Mouse (Mus musculus) myocyte (in vitro differentiated cells): ENCODE data around the gene Clec1b. TPM values are rescaled to one million over a fixed set of nuclear protein-coding genes. Genes with fewer than 3 reads are reported as not detected.

ENCODE experiments used
- H3K27me3 ChIP-seq: one replicate; pipeline ENCODE4 v1.6.1; 2011; ENCODE audit not compliant: control insufficient read depth, insufficient read depth, insufficient read length
- H3K36me3 ChIP-seq: one replicate; pipeline ENCODE4 v1.6.1; 2011; ENCODE audit not compliant: control insufficient read depth, insufficient read depth
- H3K4me2 ChIP-seq: one replicate; pipeline ENCODE4 v1.6.1; 2011; ENCODE audit warnings: low read depth, control low read depth
- H3K4me3 ChIP-seq: one replicate; pipeline ENCODE4 v1.5.1; 2011; ENCODE audit warnings: mild to moderate bottlenecking, control low read depth, moderate library complexity
- H3K79me2 ChIP-seq: one replicate; pipeline ENCODE4 v1.6.1; 2011; ENCODE audit not compliant: control insufficient read depth, insufficient read depth
- H3ac ChIP-seq: one replicate; pipeline ENCODE4 v1.6.1; 2011; ENCODE audit not compliant: control insufficient read depth, insufficient read length
- CEBPB ChIP-seq: IDR thresholded peaks from 2 replicates; pipeline ENCODE4 v1.6.1; 2011; ENCODE audit warnings: mild to moderate bottlenecking, moderate library complexity; ENCODE audit not compliant: poor library complexity, insufficient read depth, severe bottlenecking
- E2F4 ChIP-seq: IDR thresholded peaks from one replicate; pipeline ENCODE4 v1.6.1; 2011; ENCODE audit warnings: mild to moderate bottlenecking, control low read depth, moderate library complexity; ENCODE audit not compliant: insufficient read depth
- MAX ChIP-seq: IDR thresholded peaks from one replicate; pipeline ENCODE4 v1.6.1; 2011; ENCODE audit warnings: low read depth, mild to moderate bottlenecking, control low read depth
- MYOD1 ChIP-seq, 3 experiments: IDR thresholded peaks; one replicate each; pipeline ENCODE4 v1.6.1; 2011; ENCODE audit warnings: control low read depth in 2 of 3, low read depth in 2 of 3, mild to moderate bottlenecking in 2 of 3, moderate library complexity in 1 of 3; ENCODE audit not compliant: insufficient read length in 2 of 3, control insufficient read depth in 1 of 3
- MYOG ChIP-seq, 3 experiments: IDR thresholded peaks; one replicate each; pipeline ENCODE4 v1.6.1; 2011; ENCODE audit warnings: control low read depth in 2 of 3, low read depth in 2 of 3, mild to moderate bottlenecking in 2 of 3; ENCODE audit not compliant: insufficient read length in 2 of 3, control insufficient read depth in 1 of 3, insufficient read depth in 1 of 3
- POLR2A ChIP-seq: IDR thresholded peaks from one replicate; pipeline ENCODE4 v1.6.1; 2011; ENCODE audit warnings: low read depth, mild to moderate bottlenecking, control low read depth, moderate library complexity; ENCODE audit not compliant: insufficient read length
- POLR2AphosphoS2 ChIP-seq: IDR thresholded peaks from one replicate; pipeline ENCODE4 v1.6.1; 2011; ENCODE audit warnings: low read depth, control low read depth; ENCODE audit not compliant: insufficient read length
- REST ChIP-seq: IDR thresholded peaks from one replicate; pipeline ENCODE4 v1.6.1; 2011; ENCODE audit warnings: mild to moderate bottlenecking, control low read depth, moderate library complexity; ENCODE audit not compliant: insufficient read depth, insufficient read length
- SRF ChIP-seq: IDR thresholded peaks from one replicate; pipeline ENCODE4 v1.6.1; 2011; ENCODE audit warnings: low read depth; ENCODE audit not compliant: control insufficient read depth, insufficient read length
- TCF12 ChIP-seq: IDR thresholded peaks from one replicate; pipeline ENCODE4 v1.6.1; 2011; ENCODE audit warnings: mild to moderate bottlenecking, control low read depth; ENCODE audit not compliant: poor library complexity, insufficient read depth, severe bottlenecking
- TCF3 ChIP-seq: IDR thresholded peaks from one replicate; pipeline ENCODE4 v1.6.1; 2011; ENCODE audit warnings: low read depth, control low read depth; ENCODE audit not compliant: insufficient read length
- USF1 ChIP-seq: IDR thresholded peaks from one replicate; pipeline ENCODE4 v1.6.1; 2011; ENCODE audit warnings: low read depth, mild to moderate bottlenecking, control low read depth, moderate library complexity
- polyA plus RNA-seq: library from polyadenylated mRNA; unstranded; fragments of >200 nt; fragmentation: generic; extraction: Trizol; gene quantifications from one replicate; pipeline ENCODE4 v1.2.1, GENCODE M21; 2012; ENCODE audit warnings: missing spikeins

Gene Clec1b
- not detected for polyA plus RNA-seq

DNA sequence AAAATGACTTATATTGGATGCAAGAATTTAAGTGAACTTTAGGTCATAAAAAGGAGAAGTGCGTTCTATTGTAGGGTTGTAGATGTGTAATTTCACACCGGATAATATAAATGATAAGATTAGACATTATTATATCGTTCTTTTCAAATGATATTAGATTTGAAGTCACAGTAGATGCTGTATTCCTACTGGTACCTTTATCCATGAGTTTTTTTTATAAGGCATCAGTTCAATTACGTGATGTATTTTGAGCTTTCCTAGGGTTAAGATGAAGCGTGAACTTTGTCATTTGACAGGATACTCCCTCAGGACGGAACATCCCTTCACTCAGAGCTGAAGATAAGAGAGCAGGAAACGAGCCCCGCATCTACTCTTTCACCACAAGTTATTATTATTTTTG is at the start of gene Clec1b:
TSS of gene Clec1b (plus strand) at position 301 of the 400 bp plus-strand sequence.
- no peak within 1 kb of the TSS for H3K4me3 ChIP-seq
- H3K4me2 ChIP-seq, result no peak within 1 kb of the TSS
- no peaks in the 10 kb centered on the region for H3K36me3 ChIP-seq
- H3K27me3 ChIP-seq, result no peaks in the 10 kb centered on the region
- H3ac ChIP-seq, result no peak within 1 kb of the TSS
- no peaks in the 10 kb centered on the region for H3K79me2 ChIP-seq
- TF ChIP-seq MYOG (IDR thresholded peaks at IDR 0.05; ENCODE audit: control insufficient read depth in 1 of 3, insufficient read depth in 1 of 3, insufficient read length in 2 of 3, low read depth in 2 of 3) (no peak), POLR2A (no peak), E2F4 (no peak), CEBPB (no peak), POLR2AphosphoS2 (no peak), TCF12 (no peak), SRF (no peak), USF1 (no peak), MYOD1 (IDR thresholded peaks at IDR 0.05; ENCODE audit: control insufficient read depth in 1 of 3, insufficient read length in 2 of 3, low read depth in 2 of 3) (no peak), TCF3 (no peak), REST (no peak), MAX (no peak)

GRCm38 (mm10) chr6:129349524-129350352 is 47.4 kb upstream of the Clec1b start:
- no peak overlapping the region for H3K4me3 ChIP-seq
- TF ChIP-seq CEBPB, result peak; percentile 82
- no peak for TF ChIP-seq E2F4
- no peak overlapping the region for H3K4me2 ChIP-seq
- no peak overlapping the region for H3ac ChIP-seq
- H3K79me2 ChIP-seq, result no peaks in the 10 kb centered on the region
- H3K27me3 ChIP-seq, result no peaks in the 10 kb centered on the region
- no peaks in the 10 kb centered on the region for H3K36me3 ChIP-seq

GRCm38 (mm10) chr6:129351091-129351490 is 46.0 kb upstream of the Clec1b start:
- Histone ChIP-seq H3K79me2 (no peaks in the 10 kb centered on the region), H3K4me2 (no peak overlapping the region), H3K27me3 (no peaks in the 10 kb centered on the region), H3ac (no peak overlapping the region), H3K4me3 (no peak overlapping the region), H3K36me3 (no peaks in the 10 kb centered on the region)
- TF ChIP-seq MYOD1 (IDR thresholded peaks at IDR 0.05; ENCODE audit: control insufficient read depth in 1 of 3, insufficient read length in 2 of 3, low read depth in 2 of 3) (no peak), POLR2AphosphoS2 (no peak), USF1 (no peak), MYOG (IDR thresholded peaks at IDR 0.05; ENCODE audit: control insufficient read depth in 1 of 3, insufficient read depth in 1 of 3, insufficient read length in 2 of 3, low read depth in 2 of 3) (no peak)

DNA sequence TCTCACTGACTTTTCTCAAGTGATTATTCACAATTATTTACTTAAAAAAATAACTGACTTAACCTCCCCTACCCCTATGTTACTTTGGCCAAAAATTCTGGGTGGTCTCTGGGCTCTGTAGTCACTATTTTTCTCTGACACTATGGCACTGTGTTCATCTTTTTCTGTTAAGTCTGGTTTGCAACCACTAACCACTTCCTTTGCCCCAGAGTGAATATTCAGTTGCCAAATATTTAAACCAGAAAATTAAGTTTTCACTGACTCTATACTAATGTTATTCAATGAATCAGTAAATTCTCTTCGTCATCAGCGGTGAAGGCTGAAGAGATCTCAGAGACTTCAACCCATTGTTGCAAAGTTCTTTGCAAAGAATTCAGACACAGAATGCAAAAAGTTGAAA is 41.3 kb upstream of the Clec1b start:
- Histone ChIP-seq H3ac (no peak overlapping the region), H3K27me3 (no peaks in the 10 kb centered on the region), H3K79me2 (no peaks in the 10 kb centered on the region), H3K4me3 (no peak overlapping the region), H3K36me3 (no peaks in the 10 kb centered on the region), H3K4me2 (no peak overlapping the region)
- TF ChIP-seq USF1, result no peak
- TF ChIP-seq CEBPB, result no peak
- no peak for TF ChIP-seq E2F4
- no peak for TF ChIP-seq MAX
- no peak for TF ChIP-seq MYOG (IDR thresholded peaks at IDR 0.05; ENCODE audit: control insufficient read depth in 1 of 3, insufficient read depth in 1 of 3, insufficient read length in 2 of 3, low read depth in 2 of 3)
- TF ChIP-seq POLR2A, result no peak
- TF ChIP-seq REST, result no peak
- no peak for TF ChIP-seq TCF3
- no peak for TF ChIP-seq SRF
- no peak for TF ChIP-seq POLR2AphosphoS2
- no peak for TF ChIP-seq MYOD1 (IDR thresholded peaks at IDR 0.05; ENCODE audit: control insufficient read depth in 1 of 3, insufficient read length in 2 of 3, low read depth in 2 of 3)
- no peak for TF ChIP-seq TCF12

GRCm38 (mm10) chr6:129356430-129356829 is 40.7 kb upstream of the Clec1b start:
- Histone ChIP-seq H3K4me3 (no peak overlapping the region), H3K4me2 (no peak overlapping the region), H3ac (no peak overlapping the region), H3K79me2 (no peaks in the 10 kb centered on the region), H3K27me3 (no peaks in the 10 kb centered on the region), H3K36me3 (no peaks in the 10 kb centered on the region)
- no peak for TF ChIP-seq MYOG (IDR thresholded peaks at IDR 0.05; ENCODE audit: control insufficient read depth in 1 of 3, insufficient read depth in 1 of 3, insufficient read length in 2 of 3, low read depth in 2 of 3)
- no peak for TF ChIP-seq POLR2A
- TF ChIP-seq CEBPB, result no peak
- TF ChIP-seq REST, result no peak
- TF ChIP-seq TCF12, result no peak
- TF ChIP-seq MAX, result no peak
- no peak for TF ChIP-seq MYOD1 (IDR thresholded peaks at IDR 0.05; ENCODE audit: control insufficient read depth in 1 of 3, insufficient read length in 2 of 3, low read depth in 2 of 3)
- no peak for TF ChIP-seq E2F4
- TF ChIP-seq USF1, result no peak
- TF ChIP-seq POLR2AphosphoS2, result no peak
